Mouse (Mus musculus) heart, adult 2 months (tissue): ENCODE measurements at regions not wholly inside any gene's neighbourhood (a gene's known extent, or its start where the extent isn't known, plus 50 kb on each side); places are given as distances from the start of the nearest gene placed in this dataset.

Source experiments
- CTCF ChIP-seq: fragments of 200-600 bp; IDR thresholded peaks from 2 replicates; pipeline ENCODE4 v1.8.1; 2022; ENCODE audit warnings: antibody characterized with exemption, mild to moderate bottlenecking, moderate library complexity
- EP300 ChIP-seq: fragments of 200-500 bp; IDR thresholded peaks from 2 replicates; pipeline ENCODE4 v1.6.1; 2011; ENCODE audit warnings: low read depth, low read length, control low read depth; ENCODE audit not compliant: insufficient read depth
- POLR2A ChIP-seq: fragments of 200-500 bp; IDR thresholded peaks from 2 replicates; pipeline ENCODE4 v1.6.1; 2011; ENCODE audit warnings: mild to moderate bottlenecking, low read depth, low read length, control low read depth; ENCODE audit not compliant: insufficient read depth

GRCm38 (mm10) chr4:31824518-31825437 lies 139.1 kb upstream of the Map3k7 start:
- TF ChIP-seq POLR2A (no peak), CTCF (peak; percentile 55), EP300 (no peak)
